Mouse (Mus musculus) neutrophil, adult 83 days (primary cell): Measurements from ENCODE around the gene Map2k7. TPM values are rescaled to one million over a fixed set of nuclear protein-coding genes. Genes with fewer than 3 reads are reported as not detected.

Experiments
- total RNA-seq, 2 experiments: library from RNA; stranded (reverse); gene quantifications; one replicate each; pipeline ENCODE4 v1.2.4; 2023

Gene Map2k7
- 10 to 100 TPM; 46.7 to 54.4 TPM for total RNA-seq

DNA sequence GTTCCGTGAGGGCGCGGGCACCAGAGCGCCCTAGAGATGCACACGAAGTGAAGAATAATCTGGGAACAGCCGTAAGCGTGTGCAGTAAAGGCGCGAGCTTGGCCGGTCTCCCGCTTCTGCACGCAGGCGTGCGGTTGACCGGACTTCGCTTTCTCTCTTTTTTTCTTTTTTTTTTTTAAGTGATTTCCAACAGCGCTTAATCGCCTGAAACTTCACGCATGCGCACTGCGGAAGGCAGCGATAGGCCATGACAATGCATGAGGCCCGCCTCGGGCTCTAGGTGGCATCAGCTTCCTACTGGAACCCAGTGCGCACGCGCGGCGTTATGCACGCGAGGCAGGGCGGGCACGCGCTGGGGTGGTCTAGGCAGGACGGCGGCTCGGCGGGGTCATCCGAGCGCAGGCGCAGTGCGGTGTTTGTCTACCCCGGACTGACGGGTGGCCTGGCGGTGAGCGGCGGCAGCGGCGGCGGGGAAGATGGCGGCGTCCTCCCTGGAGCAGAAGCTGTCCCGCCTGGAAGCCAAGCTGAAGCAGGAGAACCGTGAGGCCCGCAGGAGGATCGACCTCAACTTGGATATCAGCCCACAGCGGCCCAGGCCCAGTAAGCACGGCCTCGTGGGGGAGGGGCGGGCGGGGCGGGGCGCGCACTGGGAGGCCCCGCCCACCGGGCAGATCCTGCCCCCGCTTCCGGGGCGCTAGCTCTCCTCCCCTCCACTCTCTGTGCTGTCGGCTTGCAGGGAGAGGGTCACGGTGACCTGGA, at the start of gene Map2k7, which contains the start of gene Gm49320:
Map2k7 (plus strand) TSS at position 307 of the 759 bp plus-strand sequence.
Gm49320 (plus strand) TSS at position 432 of the 759 bp plus-strand sequence.

DNA sequence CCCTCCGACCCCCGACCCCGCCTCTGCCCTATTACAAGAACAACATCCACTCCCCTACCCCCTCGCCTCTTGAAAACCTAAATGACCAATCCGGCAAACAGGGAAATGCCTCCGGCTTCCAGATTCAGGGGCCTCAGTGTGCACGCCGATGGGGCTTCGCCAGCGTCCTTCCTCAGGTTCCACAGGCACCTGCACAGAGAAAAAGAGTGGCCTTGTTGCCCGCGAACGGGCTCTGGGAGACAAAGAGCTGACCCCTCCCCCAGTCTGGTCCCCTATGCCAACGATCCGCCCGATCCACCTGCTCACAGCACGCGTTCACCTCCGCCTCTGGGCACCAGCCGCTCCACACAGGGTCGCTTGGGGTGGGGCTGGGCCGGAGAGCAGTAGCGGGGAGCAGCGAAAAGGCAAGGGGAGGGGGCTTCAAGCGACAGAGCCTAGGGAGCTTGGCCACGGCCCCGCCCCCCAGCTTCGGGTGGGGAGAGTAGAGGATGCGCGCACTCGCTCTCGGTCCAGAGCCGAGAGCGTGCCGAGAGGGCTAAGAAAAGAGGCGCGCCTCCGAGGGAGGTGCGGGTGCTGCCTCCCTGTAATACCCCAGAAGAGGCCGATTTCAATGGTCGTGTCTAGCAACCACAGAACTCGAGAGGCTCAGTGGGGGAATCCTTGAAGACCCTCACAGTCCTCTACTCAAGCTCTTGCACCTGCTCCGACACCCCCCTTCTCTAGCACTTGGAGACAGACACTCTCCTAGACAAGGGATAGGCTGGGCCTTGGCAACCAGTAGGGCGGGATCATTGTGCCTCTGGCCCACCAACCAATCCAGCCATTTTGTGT, 21.5 kb upstream of the Map2k7 start, which contains the start of gene Prr36:
Prr36 (minus strand) TSS at position 669 of the 831 bp plus-strand sequence.

DNA sequence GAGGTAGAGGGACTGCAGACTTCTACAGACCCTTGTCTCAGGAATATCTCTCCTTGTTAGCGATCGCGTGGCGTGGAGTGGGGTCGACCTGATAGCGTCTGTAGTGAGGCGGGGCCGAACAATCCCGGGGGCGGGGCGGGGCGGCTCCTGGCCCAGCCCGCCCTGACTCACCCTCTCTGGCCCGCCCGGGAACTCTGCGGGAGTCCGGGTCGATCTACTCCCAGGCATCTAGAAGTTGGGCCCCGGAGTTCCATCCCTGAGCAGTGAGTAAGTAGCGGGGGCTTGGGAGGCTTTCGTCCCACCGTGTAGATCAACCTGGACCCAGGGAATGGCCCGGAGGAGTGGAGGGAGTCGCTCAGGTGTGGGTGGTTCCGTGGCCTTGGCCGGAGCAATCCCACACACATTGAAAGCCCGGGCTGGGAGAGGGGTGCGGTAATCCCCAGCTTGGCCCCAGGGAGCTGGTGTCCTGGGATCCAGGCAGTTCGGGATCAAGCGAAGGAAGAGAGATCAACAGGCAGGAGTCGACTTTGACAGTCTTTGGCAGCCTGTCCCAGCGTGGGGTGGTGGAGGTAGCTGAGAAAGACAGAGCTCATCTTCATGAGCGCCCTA, 11.7 kb upstream of the Map2k7 start, which contains the start of gene Lrrc8e:
Lrrc8e (plus strand) TSS at position 89 of the 609 bp plus-strand sequence.

DNA sequence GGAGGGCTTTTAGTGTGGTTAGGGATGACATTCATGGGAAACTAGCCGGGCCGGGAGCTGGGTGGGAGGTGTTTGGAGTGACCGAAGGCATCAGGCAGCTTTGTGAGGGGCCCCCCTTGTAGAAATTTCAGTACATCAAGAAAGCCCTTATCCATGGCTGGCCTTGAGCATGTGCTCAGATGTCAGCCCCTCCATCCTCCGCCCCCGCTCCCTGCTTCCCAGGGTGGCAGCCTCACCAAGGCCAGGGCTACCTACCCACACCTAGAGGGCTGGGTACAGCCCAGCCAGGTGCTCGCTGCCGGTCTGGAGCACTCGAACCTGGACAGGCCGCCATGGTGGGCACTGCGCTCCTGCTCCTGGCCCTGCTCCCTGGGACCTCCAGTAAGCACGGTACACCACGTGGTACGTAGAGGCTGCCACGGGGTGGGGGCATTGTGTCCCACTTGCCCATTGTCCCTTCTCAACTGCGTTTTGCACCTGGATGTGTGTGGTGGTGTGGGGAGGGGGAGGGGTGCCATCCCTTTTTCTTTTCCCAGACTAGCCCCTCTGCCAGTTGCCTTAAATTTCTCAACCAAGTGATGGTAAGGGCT, 9.5 kb downstream of the Map2k7 start, which contains the start of gene Tgfbr3l:
Tgfbr3l (plus strand) TSS at position 264 of the 590 bp plus-strand sequence.

GRCm38 (mm10) chr8:4252934-4253841, 14.6 kb downstream of the Map2k7 start, which contains the start of gene Snapc2:
Snapc2 (plus strand) TSS chr8:4253080.

DNA sequence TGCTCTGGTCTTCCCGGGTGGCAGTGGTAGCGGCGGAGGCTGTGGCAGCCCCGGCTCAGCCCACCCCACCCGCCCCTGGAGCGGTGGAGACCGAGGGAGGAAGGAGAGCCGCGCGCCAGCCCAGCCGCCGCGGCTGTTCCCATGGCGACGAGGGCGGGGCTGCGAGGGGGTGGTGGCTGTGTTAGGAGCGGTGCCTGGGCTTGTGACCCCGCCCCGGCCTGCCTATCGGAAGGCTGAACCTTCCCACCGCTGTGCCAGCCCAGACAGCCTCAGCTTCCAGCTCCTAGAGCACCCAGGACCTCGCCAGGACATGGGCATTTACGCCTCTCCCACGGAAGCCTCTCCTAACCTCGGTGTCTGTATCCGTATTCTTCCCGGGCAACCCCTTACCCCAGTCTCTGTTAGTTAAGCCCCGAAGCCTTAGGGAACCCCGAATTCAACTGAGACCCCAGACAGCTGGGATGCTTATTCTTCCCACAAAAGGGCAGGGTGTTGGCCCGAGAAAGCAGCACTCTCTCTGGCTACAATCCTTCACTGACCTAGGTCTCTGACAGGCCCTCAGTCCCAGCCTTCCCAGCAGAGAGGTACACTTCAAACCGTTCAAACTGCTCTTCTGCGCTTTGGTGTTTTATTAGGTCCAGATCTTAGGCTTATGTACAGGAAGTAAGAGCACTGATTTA, 20.7 kb downstream of the Map2k7 start, which contains the start of gene Ctxn1:
Ctxn1 (minus strand) TSS at position 150 of the 680 bp plus-strand sequence.

GRCm38 (mm10) chr8:4275275-4276110, 37.0 kb downstream of the Map2k7 start, which contains the start of gene Timm44:
Timm44 (minus strand) TSS chr8:4275913.

Other genes with a start within 250 kb of the Map2k7 start
- not detected for gene Cd209f, start 132.9 kb upstream of the Map2k7 start, total RNA-seq
- gene Cd209g, start 104.6 kb upstream of the Map2k7 start, total RNA-seq: not detected
- gene Evi5l, start 72.2 kb upstream of the Map2k7 start, total RNA-seq: 10 to 100 TPM in 1 of 2 experiments, 1 to 10 TPM in 1; 8.8 to 11.4 TPM
- gene Prr36, start 21.3 kb upstream of the Map2k7 start, total RNA-seq: under 1 TPM; 0.24 to 0.26 TPM
- not detected for gene Lrrc8e, start 11.9 kb upstream of the Map2k7 start, total RNA-seq
- gene Gm49320, start 125 bp downstream of the Map2k7 start, total RNA-seq: not detected
- 1 to 10 TPM; 8.2 to 9.2 TPM for gene Tgfbr3l, start 9.5 kb downstream of the Map2k7 start, total RNA-seq
- 10 to 100 TPM; 12.1 to 13.5 TPM for gene Snapc2, start 14.3 kb downstream of the Map2k7 start, total RNA-seq
- gene Ctxn1, start 20.5 kb downstream of the Map2k7 start, total RNA-seq: 1 to 10 TPM in 1 of 2 experiments, under 1 TPM in 1; 0.44 to 1.1 TPM
- 10 to 100 TPM; 29.9 to 38.5 TPM for gene Timm44, start 37.2 kb downstream of the Map2k7 start, total RNA-seq
- 10 to 100 TPM; 10.8 to 12.3 TPM for gene Ccl25, start 86.5 kb downstream of the Map2k7 start, total RNA-seq
- 10 to 100 TPM; 72.0 to 78.3 TPM for gene Elavl1, start 86.7 kb downstream of the Map2k7 start, total RNA-seq